26 mouse cellular contexts compared by ENCODE assay signal in genomic region chr15:81365246-81365645, GRCm38 (mm10). TPM values are rescaled to one million over a fixed set of nuclear protein-coding genes. Genes with fewer than 3 reads are reported as not detected.
DNase-seq lines count a peak whose midpoint lies in the region; ATAC-seq and TF ChIP-seq lines count a peak whose summit lies in the region.
"Had no signal": no experiment of that assay in that cellular context is flagged by ENCODE, and none has a peak within 500 bp of the region (broad histone marks: within the 10 kb centered on the region; RNA-seq: fewer than 3 reads in every experiment).

No protein-coding gene starts in this region.

- no peak for ATAC-seq in liver, embryonic 16.5 days (ENCODE audit: low read depth)
- no peak for ATAC-seq in forebrain, postnatal 0 days
- ATAC-seq: hindbrain, embryonic 16.5 days; midbrain, embryonic 15.5 days had no signal

- 57% methylated on average over 8 of the region's 8 CpGs for WGBS in liver, embryonic 16.5 days (ENCODE audit: insufficient replicate concordance)
- 92% methylated on average over 8 of the region's 8 CpGs for WGBS in forebrain, postnatal 0 days

- H3K9me3 ChIP-seq in liver, embryonic 16.5 days (replicated peaks; ENCODE audit: control insufficient read depth, low read length) = no peaks in the 10 kb centered on the region
- no peaks in the 10 kb centered on the region for H3K9me3 ChIP-seq in forebrain, postnatal 0 days (ENCODE audit: low read length)
- H3K9me3 ChIP-seq: embryonic facial prominence, embryonic 15.5 days; heart, embryonic 12.5 days; hindbrain, embryonic 10.5 days; limb, embryonic 15.5 days; midbrain, embryonic 15.5 days; neural tube, embryonic 12.5 days had no signal

- no peak overlapping the region for H3K9ac ChIP-seq in liver, embryonic 16.5 days (ENCODE audit: low read depth, low read length)
- H3K9ac ChIP-seq in forebrain, postnatal 0 days = no peak overlapping the region
- H3K9ac ChIP-seq: embryonic facial prominence, embryonic 15.5 days; heart, embryonic 12.5 days; limb, embryonic 15.5 days; midbrain, embryonic 15.5 days; neural tube, embryonic 12.5 days had no signal

- DNase-seq in kidney, adult 9 months = peak; percentile 45
- DNase-seq in kidney, adult 8-10 months = no peak
- DNase-seq in adrenal gland, adult 8-10 months = peak; percentile 52
- DNase-seq in adrenal gland, postnatal 36 days = peak; percentile 44 to 58
- no peak for DNase-seq in lung, postnatal 36 days
- no peak for DNase-seq in forebrain, postnatal 0 days
- no peak for DNase-seq in cerebellum, postnatal 10 days
- DNase-seq: cerebellum, adult 8-10 months; heart, postnatal 10 days; kidney, adult 11 months; kidney, postnatal 14 days; left cerebral cortex, postnatal 4 days; right cerebral cortex, postnatal 14 days; spleen, adult 18-20 months had no signal

- no peak overlapping the region for H3K4me2 ChIP-seq in liver, embryonic 16.5 days (ENCODE audit: low read depth, low read length)
- H3K4me2 ChIP-seq in forebrain, postnatal 0 days (ENCODE audit: low read depth) = no peak overlapping the region
- H3K4me2 ChIP-seq: embryonic facial prominence, embryonic 15.5 days; heart, embryonic 12.5 days; limb, embryonic 15.5 days; midbrain, embryonic 15.5 days; neural tube, embryonic 12.5 days had no signal

- TF ChIP-seq CTCF in forebrain, postnatal 0 days (IDR thresholded peaks at IDR 0.05; ENCODE audit: low read depth) = no peak

- no peaks in the 10 kb centered on the region for H3K27me3 ChIP-seq in liver, embryonic 16.5 days (ENCODE audit: control insufficient read depth, insufficient read depth, low read depth, low read length)
- H3K27me3 ChIP-seq in forebrain, postnatal 0 days (ENCODE audit: insufficient read depth, low read length) = no peaks in the 10 kb centered on the region
- H3K27me3 ChIP-seq: embryonic facial prominence, embryonic 15.5 days; heart, embryonic 12.5 days; limb, embryonic 15.5 days; midbrain, embryonic 15.5 days; neural tube, embryonic 12.5 days had no signal

- 0 out of 2 replicates have a peak overlapping the region, but pooled peaks have one; percentile 22 for H3K27ac ChIP-seq in liver, embryonic 16.5 days (ENCODE audit: low read length)
- H3K27ac ChIP-seq in forebrain, postnatal 0 days (ENCODE audit: low read depth, low read length) = no peak overlapping the region
- H3K27ac ChIP-seq: embryonic facial prominence, embryonic 15.5 days; hindbrain, embryonic 10.5 days; limb, embryonic 15.5 days; macrophage; midbrain, embryonic 15.5 days; neural tube, embryonic 12.5 days had no signal

- H3K36me3 ChIP-seq in liver, embryonic 16.5 days (ENCODE audit: control insufficient read depth, insufficient read depth) = peaks cover 4% of the 10 kb centered on the region; the same call in 1 of the 2 replicates
- peaks cover 62% of the 10 kb centered on the region for H3K36me3 ChIP-seq in forebrain, postnatal 0 days (ENCODE audit: insufficient read depth)

- peaks cover 19% of the 10 kb centered on the region for H3K4me1 ChIP-seq in liver, embryonic 16.5 days (ENCODE audit: control insufficient read depth, low read depth, low read length)
- H3K4me1 ChIP-seq in forebrain, postnatal 0 days (ENCODE audit: insufficient read depth) = no peaks in the 10 kb centered on the region

- no peak overlapping the region for H3K4me3 ChIP-seq in liver, embryonic 16.5 days (ENCODE audit: low read depth, low read length)
- no peak overlapping the region for H3K4me3 ChIP-seq in forebrain, postnatal 0 days (ENCODE audit: low read depth, low read length)
- H3K4me3 ChIP-seq: embryonic facial prominence, embryonic 15.5 days; heart, embryonic 12.5 days; hindbrain, embryonic 10.5 days; limb, embryonic 15.5 days; midbrain, embryonic 15.5 days; neural tube, embryonic 12.5 days had no signal

RNA-seq across cellular contexts. Expression of gene Slc25a17, which starts 4.6 kb away (rescaled TPM):
- 100 to 1,000 TPM in 2 of 4 experiments, 10 to 100 TPM in 2; 70.7 to 112 (median 90.9) TPM for total RNA-seq in adrenal gland, adult 8-10 months (2022)
- total RNA-seq in adrenal gland, postnatal 36 days (2021) = 100 to 1,000 TPM in 1 of 2 experiments, 10 to 100 TPM in 1; 79.2 to 106 TPM
- 36.2 and 38.3 TPM in 2 replicates for polyA plus RNA-seq in liver, embryonic 16.5 days (2015; fragmentation: Nextera tagmentation; extraction: Ambion mirVana)
- 78.8 and 80.7 TPM in 2 replicates for total RNA-seq in forebrain, postnatal 0 days (2014; rRNA removed)
- 121 and 123 TPM in 2 replicates for polyA plus RNA-seq in forebrain, postnatal 0 days (2015; fragmentation: Nextera tagmentation; extraction: Ambion mirVana)

RNA-seq across cellular contexts. Expression of gene St13, which starts 34.6 kb away (rescaled TPM):
- 100 to 1,000 TPM; 163 to 268 (median 222) TPM for total RNA-seq in adrenal gland, adult 8-10 months (2022)
- total RNA-seq in adrenal gland, postnatal 36 days (2021) = 100 to 1,000 TPM; 223 to 268 TPM
- 59.2 and 59.4 TPM in 2 replicates for polyA plus RNA-seq in liver, embryonic 16.5 days (2015; fragmentation: Nextera tagmentation; extraction: Ambion mirVana)
- 140 and 143 TPM in 2 replicates for total RNA-seq in forebrain, postnatal 0 days (2014; rRNA removed)
- 206 and 223 TPM in 2 replicates for polyA plus RNA-seq in forebrain, postnatal 0 days (2015; fragmentation: Nextera tagmentation; extraction: Ambion mirVana)

RNA-seq across cellular contexts. Expression of gene Xpnpep3, which starts 34.7 kb away (rescaled TPM):
- 10 to 100 TPM; 24.8 to 34.4 (median 28.9) TPM for total RNA-seq in adrenal gland, adult 8-10 months (2022)
- 10 to 100 TPM; 24.3 to 26.8 TPM for total RNA-seq in adrenal gland, postnatal 36 days (2021)
- polyA plus RNA-seq in liver, embryonic 16.5 days (2015; fragmentation: Nextera tagmentation; extraction: Ambion mirVana) = 5.9 and 6.6 TPM in 2 replicates
- total RNA-seq in forebrain, postnatal 0 days (2014; rRNA removed) = 6.5 and 8.5 TPM in 2 replicates
- polyA plus RNA-seq in forebrain, postnatal 0 days (2015; fragmentation: Nextera tagmentation; extraction: Ambion mirVana) = 4.3 and 7.4 TPM in 2 replicates

RNA-seq across cellular contexts. Expression of gene Dnajb7, which starts 42.9 kb away (rescaled TPM):
- total RNA-seq in adrenal gland, adult 8-10 months (2022) = under 1 TPM in 1 of 4 experiments, not detected in 3; 0.34 TPM
- total RNA-seq in adrenal gland, postnatal 36 days (2021) = not detected
- polyA plus RNA-seq in liver, embryonic 16.5 days (2015; fragmentation: Nextera tagmentation; extraction: Ambion mirVana) = 0.39 and 0.77 TPM in 2 replicates
- not detected in 2 replicates for total RNA-seq in forebrain, postnatal 0 days (2014; rRNA removed)
- 0.18 TPM in 1 of 2 replicates, not detected in the other for polyA plus RNA-seq in forebrain, postnatal 0 days (2015; fragmentation: Nextera tagmentation; extraction: Ambion mirVana)
- total RNA-seq: gastrocnemius, postnatal 4 days; heart, postnatal 10 days; layer of hippocampus, adult 18-20 months; left cerebral cortex, adult 8-10 months had no signal

Comparison
In these comparisons a context has a peak if more than half of its experiments do, and no peak if none do; other contexts are left out.
1. DNase-seq: peak in kidney, adult 9 months (single experiment), adrenal gland, adult 8-10 months (single experiment) and adrenal gland, postnatal 36 days (2 of 2); none in kidney, adult 8-10 months (0 of 2), lung, postnatal 36 days (single experiment), forebrain, postnatal 0 days (single experiment) and cerebellum, postnatal 10 days (0 of 2).